Mouse (Mus musculus): ENCODE measurements around the gene Qrich2.

The Qrich2 gene

DNA sequence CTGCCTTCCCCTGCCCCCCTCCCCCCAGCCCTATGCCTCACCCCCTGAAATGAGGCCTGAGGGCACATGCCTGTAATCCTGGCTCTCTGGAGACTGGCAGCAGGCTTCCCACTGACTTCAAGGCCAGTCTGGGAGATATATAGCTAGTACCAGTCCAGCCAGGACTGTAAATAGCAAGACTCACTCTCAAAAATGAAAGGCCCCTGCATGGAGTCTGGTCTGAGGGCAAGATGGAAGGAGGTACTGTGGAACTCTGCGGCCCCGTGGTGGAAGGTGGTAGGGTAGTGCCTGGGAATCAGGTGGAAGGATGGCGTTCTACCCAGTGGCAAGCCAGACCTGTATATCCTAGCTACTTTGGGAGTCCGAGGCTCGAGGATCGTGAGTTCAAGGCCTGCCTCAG is 22.1 kb downstream of the Qrich2 start:
- no peak for DNase-seq (ENCODE audit: low spot score)

DNA sequence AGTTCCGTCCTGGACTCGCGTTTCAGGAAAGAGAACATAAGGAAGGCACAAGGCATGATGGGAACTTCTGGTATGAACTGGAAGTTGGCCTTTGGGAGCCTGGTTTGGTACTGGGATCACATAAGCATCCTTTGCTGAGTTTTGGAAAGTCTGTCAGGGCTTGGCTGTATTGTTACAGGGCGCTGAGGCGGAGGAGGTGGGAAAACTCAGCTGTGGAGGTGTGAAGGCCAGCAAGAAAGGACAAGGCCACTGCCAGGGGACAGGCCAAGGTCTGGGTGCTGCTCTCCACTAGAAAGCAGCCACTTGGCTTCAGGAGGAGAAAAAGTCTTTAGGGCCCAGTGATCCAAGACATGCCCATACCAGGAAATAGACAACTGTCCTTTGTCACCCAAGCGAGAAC is 22.7 kb downstream of the Qrich2 start:
- DNase-seq (ENCODE audit: low spot score): no peak

DNA sequence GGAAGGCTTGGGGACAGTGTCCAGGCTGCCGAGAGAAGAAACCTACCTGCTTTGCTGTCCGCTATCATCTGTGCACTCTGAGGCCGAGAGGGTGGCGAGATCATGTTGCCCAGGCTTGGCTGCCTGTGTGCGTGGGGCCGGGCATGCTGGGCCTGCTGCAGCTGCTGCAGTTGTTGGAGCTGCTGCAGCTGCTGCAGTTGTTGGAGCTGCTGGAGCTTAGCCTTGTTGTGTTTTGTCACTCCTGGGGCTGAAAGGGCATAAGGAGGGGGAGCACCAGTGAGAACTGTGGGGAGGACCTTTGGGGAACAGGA is 23.2 kb downstream of the Qrich2 start:
- DNase-seq (ENCODE audit: low spot score): no peak

DNA sequence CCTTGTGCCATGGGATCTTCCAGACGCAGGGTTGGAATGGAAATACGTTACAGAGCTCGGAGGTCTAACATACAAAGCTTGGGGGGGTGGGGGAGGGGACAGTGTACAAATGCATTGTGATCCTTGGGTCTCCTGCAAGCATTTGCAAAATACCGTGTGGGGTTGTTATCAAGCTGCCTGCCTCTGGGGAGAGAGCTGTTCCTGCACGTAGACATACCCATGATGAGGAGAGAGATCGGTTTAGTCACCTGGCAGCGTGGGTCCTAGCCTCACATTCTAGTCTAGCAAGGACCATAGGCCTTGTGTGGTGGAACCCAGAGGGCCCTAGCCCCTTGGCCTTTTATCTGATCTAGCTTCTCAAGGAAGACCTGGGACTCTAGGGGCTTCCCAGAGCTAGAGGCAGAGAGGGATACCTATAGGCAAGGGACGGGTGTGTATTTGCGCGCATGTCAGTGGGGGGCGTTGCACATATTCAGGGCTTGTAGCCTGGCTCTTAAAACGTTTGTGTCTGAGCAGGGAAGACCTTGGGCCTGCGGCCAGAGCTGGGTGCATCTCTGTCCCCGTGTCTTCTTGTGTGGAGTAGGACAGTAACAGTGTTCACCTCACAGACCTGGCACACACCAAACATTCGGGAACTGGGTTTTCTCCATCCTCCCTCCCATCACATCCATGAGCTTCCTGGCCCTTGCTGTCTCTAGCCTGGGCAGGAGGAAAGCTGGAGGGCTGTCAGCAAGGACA is 23.7 kb downstream of the Qrich2 start:
- DNase-seq (ENCODE audit: low spot score): no peak

DNA sequence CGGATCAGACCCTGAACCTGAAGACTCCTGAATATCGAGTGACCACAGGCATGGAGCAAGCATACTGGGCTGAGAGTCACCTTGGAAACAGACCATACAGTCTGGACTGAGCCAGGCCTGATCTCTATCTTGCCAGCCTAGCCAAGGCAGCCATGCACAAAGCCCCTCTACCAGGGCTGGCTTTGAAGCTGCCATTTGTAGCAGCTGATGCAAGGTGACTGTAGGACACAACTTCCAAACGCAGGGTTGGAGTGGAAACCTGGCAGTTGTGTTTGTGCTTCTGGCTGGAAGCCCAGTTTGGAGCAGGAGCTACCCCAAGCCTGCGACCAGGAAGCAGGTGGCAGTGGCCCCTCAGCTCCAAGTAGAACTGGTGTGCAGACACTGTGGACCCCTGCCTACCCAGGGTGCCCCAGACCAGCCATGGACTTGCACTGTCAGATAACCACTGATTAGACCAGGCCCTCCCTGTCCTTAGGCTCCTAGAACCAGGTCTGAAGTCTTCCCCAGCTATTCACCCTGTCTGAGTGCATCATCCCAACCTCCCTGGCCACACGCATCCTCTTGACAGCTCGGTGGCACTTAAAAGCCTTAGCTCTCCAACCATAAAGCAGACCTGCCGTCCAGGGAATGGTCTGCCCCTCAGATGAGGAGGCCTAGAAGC is 25.5 kb downstream of the Qrich2 start:
- no peak for DNase-seq (ENCODE audit: low spot score)

DNA sequence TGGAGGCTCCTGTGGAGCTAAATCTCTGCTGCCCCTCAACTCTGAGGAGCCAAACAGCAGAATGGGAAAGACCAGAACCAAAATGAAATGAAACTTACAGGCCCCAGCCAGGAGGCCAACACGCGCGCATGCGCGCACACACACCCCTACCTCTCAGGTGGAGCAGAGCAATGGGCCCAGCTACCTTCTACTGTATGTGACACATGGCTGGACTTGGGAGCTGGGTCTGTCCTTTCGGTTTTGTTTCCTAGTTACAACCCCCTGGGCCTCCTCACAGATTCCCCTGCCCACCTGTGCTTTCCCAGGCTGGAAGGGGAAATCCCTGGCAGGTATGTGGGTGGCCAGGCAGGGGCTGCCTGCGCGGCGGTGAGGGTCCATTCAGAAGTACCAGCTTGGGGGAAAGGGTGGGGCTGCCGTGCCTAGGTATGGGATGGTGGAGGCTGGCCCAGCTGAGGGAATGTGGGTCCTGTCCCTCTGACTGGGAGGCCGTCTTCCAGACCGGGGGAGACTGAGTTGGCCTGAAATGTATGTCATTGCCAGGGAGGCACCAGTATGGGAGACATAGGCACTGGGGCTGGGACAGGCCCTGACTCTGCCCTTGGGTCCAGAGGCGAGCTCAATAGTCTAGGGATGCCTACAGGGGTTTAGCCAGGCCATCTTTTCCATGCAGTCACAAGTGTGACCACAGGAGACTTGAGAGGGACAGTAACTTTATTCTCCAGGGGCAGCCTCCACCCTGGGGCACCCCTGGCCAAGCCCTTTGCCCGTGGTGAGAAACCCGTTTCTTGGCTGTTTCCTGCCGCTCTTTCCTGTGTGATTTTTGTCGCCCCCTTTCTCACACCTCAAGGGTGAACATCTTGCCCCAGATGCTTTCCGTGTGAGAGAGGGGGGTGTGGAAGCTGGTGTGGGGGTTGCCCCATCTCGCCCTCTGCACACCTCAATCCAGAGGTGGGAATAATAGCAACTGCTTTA is 26.5 kb downstream of the Qrich2 start:
- no peak for DNase-seq (ENCODE audit: low spot score)

DNA sequence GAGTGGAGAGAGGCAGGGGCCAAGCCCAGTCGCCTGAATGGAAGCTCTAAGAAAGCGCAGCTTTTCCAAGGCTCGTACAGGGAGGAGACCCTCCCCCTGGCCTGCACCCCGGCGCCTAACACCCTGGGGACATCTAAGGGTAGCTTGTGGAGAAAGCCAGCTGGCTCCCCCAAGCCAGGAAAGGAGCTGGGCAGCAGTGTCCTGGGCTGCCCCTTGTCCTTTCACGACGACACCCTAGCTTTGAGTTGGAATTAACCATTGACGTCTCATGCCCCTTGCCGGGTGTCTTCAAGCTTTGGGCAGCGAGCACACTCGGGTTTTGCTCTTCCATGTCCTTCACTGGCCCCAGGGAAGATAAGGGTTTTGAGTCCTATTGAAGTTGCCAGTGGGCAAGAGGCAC is 28.5 kb downstream of the Qrich2 start:
- DNase-seq (ENCODE audit: low spot score): no peak

DNA sequence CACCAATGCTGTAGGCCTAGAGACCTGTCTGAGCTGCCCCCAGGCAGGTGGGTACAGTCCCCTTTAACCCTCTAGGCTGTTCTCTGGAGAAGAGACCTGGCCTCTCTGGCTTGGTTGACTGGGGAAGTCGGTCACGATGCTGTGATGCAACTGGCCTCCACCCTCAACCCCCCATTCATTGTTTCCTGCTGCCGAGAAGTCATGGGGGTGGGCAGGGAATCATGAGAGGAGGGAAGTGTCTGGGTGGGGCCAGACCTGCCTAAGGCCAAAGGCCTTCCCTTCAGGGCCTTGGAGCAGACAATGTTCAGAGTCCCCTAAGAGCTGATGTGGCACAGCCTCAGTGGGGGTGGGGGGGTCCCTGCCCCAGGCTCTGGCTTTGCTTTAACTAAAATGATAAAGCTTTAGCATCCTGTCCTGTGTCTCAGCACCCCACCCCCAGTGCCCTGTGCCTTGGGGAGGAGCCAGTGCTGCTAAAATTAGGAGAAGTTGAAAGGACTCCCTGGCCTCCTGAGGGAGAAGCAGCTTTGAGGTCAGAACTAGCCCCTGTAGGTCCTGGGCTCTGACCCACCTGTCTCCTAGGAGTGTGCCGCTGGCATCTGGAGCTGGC is 29.2 kb downstream of the Qrich2 start:
- DNase-seq (ENCODE audit: low spot score): peak; percentile 70

DNA sequence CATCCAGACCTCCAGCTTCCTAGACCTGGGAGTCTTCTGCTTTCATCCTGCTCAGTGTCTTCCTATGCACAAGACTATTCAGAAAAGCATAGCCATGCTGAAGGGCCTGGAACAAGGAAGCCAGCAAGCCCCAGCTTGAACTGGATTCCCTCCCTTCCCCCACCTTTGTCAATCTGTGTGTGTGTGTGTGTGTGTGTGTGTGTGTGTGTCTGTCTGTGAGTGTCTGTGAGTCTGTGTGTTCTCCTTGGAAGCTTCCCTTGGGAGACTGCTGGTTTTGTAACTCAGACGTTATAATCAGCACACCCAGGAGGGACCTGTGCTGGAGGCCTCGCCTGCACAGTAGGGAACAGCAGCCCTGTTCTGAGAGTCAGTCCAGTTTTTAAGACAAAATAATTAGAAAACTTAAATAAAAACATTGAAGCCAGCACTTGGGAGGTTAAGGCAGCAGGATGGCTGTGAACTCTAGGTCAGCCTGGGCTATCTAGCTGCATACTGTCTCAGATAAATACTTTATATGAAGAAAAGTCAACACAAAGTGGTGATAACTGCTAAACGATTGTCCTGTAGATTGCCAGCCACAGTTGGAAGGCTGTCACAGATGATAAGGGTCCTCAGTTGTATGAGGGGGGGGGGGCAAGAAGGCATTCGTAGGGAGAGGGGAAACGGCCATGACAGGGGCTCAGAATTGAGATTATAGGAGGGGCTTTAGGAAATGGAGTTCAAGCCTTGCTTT is 29.9 kb downstream of the Qrich2 start:
- DNase-seq (ENCODE audit: low spot score): no peak

DNA sequence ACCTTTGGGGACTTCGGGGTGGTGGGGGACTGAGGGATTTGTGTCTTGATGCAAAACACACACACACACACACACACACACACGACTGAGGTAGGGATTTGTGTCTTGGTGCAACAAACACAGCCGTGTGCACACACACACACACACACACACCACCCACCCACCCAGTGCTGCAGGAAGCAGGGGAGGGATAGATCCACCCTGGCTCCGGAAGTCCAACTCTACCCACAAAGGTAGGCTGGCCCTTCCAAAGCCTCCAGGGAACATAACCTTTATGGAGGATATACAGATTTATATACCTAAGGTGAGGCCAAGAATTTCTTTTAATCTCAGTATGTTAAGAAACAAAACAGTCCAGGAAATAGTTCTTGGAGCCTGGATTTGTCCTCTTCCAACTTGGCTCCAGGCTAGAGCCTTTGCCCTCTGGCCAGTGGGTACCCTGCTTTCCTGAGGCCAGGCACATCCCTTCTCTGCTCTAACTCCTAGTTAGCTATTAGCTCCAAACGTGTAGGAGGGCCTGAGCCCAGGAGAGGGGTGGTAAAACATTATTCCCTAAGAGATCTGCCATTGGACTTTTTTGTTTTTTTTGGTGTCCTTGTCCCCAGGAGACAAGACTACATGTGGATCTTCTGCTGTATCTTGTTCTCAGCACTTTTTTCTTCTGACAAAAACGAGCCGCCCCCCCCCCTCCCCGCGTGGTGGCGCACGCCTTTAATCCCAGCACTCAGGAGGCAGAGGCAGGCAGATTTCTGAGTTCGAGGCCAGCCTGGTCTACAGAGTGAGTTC is 30.9 kb downstream of the Qrich2 start:
- no peak for DNase-seq (ENCODE audit: low spot score)

DNA sequence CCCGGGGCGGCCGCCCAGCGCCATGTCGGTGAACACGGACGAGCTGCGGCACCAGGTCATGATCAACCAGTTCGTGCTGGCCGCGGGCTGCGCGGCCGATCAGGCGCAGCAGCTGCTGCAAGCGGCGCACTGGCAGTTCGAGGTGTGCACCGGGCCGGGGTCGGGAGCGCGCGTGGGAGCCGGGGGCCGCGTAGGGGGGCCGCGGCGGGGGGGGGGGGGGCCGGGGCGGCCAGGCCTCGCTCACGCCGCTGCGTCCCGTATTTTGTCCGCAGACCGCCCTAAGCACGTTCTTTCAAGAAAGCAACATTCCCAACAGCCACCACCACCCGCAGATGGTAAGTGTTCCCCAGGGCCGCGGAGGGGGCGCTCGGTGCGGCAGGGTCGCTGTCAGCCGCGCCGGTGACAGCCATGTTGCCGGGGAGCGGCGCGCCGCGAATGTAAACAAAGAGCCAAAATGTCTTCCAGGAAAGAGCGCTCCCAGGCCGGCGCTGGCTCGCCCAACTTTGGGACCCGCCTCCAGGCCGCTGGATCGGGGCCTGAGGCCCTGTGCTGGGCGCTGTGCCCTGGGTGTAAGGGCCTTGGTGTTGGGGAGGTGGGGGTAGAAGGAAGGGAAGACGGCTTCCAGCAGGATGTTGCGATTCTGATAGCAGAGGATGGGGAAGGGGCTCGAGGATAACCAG is 31.6 kb downstream of the Qrich2 start:
- peak; percentile 78 for DNase-seq (ENCODE audit: low spot score)

DNA sequence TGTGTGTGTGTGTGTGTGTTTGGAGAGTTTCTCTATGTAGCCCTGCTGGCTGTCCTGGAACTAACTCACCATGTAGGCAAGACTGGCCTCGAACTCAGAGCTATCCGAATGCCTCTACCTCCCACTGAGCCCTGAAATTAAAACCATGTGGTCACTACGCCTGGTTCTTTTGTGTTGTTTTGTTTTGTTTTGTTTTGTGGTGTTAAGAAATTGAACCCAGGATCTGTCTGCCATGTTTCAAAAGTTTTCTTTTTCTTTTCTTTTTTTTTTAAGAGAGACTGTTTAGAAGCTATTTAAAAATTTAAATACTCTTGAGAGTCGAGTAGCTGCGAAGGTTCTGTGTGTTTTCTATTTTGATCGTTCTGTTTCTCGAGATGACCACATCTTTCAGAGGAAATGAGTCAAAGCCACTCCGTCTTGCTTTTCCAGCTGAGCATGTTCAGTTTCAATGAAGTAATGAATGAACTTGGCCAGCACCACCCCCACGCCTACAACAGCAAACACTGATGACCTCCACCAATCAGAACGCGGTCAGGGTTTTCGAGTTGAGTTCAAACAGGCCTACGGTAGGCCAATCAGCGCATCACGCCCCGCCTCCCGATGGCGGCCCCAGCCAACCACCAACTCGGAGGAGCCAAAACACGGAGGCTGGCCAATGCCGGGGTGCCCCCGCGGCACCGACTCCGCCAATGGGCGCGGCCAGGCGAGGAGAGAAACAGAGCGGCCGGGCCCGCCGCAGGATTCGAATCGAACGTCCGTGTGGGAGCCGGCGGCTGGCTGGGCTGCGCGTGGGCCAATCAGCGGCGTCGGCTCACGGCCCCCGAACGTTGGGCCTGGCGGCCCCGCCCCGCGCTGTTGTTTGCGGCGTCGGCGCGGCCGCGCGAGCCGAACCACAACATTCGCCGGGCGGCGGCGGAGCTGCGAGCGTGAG is 32.4 kb downstream of the Qrich2 start, which contains the start of gene Ubald2:
Ubald2 (plus strand) TSS at position 739 of the 931 bp plus-strand sequence.
- DNase-seq (ENCODE audit: low spot score): peak; percentile 100

DNA sequence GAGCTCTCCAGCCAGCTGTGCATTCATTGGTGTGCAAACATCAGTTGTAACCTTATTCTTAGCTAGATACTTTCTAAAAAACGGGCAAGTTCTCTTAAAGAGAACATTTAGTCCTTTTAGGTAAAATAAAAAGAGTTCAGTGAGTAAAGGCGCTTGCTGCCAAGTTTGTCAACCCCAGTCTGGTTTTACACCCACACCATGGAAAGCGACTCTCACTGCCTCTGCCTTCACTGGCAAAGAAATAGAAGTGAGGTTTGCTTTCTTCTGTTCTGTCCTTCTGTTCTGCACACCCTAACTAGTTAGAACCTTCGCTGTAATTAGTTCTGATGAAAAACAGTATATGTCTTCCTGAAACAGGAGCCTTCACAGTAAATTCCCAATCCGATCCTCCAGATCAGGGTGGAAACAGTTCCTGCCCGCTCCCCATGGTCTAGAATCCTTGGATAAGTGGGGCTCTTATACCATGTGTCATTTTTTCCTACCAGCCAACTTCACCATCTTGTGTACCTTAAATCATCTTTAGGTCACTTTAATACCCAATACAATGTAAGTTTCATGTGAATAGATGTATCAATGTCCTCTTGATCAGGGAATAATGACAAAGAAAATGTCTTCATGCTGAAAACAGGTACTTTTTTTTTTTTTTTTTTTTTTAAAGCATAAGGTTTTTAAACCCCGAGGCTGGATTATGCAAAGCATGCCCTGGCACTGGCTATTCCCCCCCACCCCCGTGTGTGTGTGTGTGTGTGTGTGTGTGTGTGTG is 33.3 kb downstream of the Qrich2 start:
- DNase-seq (ENCODE audit: low spot score): no peak

DNA sequence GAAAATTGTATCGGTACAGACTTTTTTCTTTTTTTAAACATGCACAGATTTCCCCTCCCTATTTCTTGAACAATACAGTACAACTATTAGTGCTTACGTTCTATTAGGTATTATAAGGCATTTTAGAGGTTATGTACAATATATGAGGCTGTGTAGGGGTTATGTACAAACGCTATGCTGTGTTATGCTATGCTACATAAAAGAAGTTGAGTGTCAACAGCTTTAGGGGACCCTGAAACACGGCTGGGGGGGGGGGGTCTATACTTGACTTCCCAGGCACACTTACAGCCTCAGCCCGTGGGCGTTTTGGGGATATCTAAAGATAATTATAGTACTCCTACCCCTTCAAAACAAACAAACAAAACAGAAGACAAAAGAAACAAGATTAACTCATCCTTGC is 33.9 kb downstream of the Qrich2 start:
- no peak for DNase-seq (ENCODE audit: low spot score)

DNA sequence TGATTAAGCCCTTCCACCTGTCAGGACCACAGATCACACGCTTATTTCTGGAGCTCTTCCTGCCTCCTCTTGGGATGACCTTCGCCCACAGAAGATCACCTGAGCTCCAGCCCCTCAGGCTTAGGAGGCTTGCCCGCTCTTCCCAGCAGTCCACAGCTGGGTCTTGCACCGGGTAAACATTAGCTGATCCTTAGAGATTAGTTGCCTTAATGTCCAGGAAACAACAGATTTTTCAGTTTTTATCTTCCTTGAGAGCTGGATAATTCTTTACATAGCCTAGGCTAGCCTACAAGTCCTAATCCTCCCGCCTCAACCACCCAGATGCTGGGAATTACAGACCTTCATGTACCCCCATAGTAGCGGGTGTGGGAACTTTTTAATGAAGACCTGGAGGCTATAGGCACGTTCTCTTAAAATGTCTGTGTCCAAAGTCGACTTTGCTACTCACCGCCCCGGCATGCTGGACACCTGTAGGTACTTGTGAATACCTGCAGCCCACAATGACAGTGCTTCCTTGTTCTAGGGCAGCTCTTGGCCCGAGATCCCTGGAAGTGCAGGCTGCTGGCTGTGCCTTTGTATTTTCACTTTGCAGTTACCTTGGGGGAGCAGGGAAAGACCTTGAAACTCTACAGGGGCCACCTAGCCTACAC is 34.5 kb downstream of the Qrich2 start:
- no peak for DNase-seq (ENCODE audit: low spot score)

DNA sequence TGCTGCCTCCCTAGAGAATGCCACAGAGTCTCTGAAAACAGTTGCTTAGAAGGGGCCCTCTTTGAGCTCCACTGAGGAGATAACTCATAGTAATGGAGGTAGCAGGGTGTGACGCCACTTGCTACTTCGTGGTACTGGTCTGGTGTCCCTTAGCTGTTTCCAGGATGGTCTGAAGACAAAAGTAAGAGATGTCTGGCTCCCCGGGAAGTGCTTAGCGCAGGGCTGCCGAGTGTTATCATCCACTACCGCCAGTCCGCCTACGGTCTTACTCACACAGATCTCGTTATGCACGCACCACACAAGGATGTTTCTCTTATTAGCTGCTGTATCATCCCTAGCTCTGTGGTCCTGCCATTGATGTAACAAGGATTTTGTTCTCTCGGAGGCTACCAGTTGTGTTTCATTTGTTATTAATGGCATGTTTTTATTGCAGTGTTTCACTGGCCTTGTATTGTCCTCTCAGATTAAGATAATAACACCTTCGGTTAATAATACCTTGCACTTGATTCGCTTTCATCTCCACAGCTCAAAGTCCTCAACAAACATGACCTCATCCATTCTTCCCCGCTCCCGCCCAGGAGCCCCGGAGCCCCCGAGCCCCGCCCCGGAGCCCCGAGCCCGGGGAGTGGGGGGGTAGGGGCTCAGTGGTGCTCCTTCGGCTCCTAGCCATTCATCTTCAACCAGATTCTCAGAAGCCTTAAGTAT is 35.2 kb downstream of the Qrich2 start:
- DNase-seq (ENCODE audit: low spot score): no peak

Measured in lung, postnatal 25 days (tissue).